Mouse (Mus musculus) lung, adult 2 months (tissue): ENCODE results near the gene Wdr72.

Source experiments
- CTCF ChIP-seq: fragments of 200-500 bp; IDR thresholded peaks from 2 replicates; pipeline ENCODE4 v1.5.1; 2011; ENCODE audit warnings: mild to moderate bottlenecking, low read length, control low read depth; ENCODE audit not compliant: insufficient read depth
- POLR2A ChIP-seq: fragments of 200-500 bp; IDR thresholded peaks from 2 replicates; pipeline ENCODE4 v1.6.1; 2011; ENCODE audit warnings: low read depth, mild to moderate bottlenecking, control low read depth, low read length, borderline replicate concordance; ENCODE audit errors: extremely low read depth

DNA sequence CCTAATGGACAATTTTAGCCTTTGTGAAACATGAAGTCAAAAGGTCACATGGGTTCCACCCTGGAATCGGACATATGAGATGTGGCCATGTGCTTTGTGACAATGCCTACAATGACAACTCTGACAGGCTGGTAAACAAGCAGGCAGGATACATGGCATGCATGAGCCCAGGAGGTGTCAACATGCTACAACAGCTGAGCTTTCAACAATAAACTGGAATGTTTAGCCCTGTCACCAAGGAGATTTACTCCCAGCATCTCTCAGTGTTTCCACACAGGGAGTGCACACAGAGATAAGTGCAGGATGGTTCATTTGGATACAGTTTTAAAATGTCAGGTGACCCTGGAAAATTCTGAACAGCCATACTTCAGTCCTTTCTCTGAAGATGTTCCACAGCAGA is 140.4 kb downstream of the Wdr72 start:
- TF ChIP-seq POLR2A (no peak), CTCF (no peak)
